Comparison of ENCODE assay signal across 8 mouse cellular contexts in genomic region chr19:20764214-20764613, GRCm38 (mm10). TPM values are rescaled to one million over a fixed set of nuclear protein-coding genes. Genes with fewer than 3 reads are reported as not detected.
DNase-seq lines count a peak whose midpoint lies in the region; ATAC-seq lines count a peak whose summit lies in the region.

No protein-coding gene starts in this region.

- peak; percentile 55 to 61 for DNase-seq in cerebellum, postnatal 14 days
- no peak for DNase-seq in cerebellum, adult 11-12 months
- peak; percentile 27 for DNase-seq in urinary bladder, postnatal 14 days (ENCODE audit: low spot score)
- no peak for DNase-seq in urinary bladder, postnatal 4 days (ENCODE audit: low spot score in 2 of 2)
- DNase-seq in left cerebral cortex, adult 18-20 months (ENCODE audit: low spot score in 2 of 2), result peak; percentile 11 to 47
- peak; percentile 69 for DNase-seq in retina, postnatal 1 day
- DNase-seq in thymus, postnatal 25 days, result no peak

- ATAC-seq in hematopoietic stem cell, adult 5-6 weeks (replicated peaks in 1 of 2; ENCODE audit: insufficient read depth in 1 of 2, low FRiP score in 2 of 2, low TSS enrichment in 1 of 2, low read depth in 1 of 2, poor library complexity in 2 of 2, severe bottlenecking in 2 of 2), result peak; percentile 65 to 66; a peak in 2 of 4 replicates

RNA-seq across cellular contexts. Expression of gene Aldh1a7, which starts 36.9 kb away (rescaled TPM):
- 0.44 and 8.0 TPM in 2 replicates for total RNA-seq in hematopoietic stem cell, adult 5-6 weeks (2017)
- 1 to 10 TPM in 1 of 2 experiments, under 1 TPM in 1; 0.63 to 1.2 TPM for total RNA-seq in left cerebral cortex, adult 18-20 months (2021)

Comparison
In these comparisons a context has a peak if more than half of its experiments do, and no peak if none do; other contexts are left out.
1. DNase-seq: peak in cerebellum, postnatal 14 days (2 of 2), urinary bladder, postnatal 14 days (single experiment), left cerebral cortex, adult 18-20 months (2 of 2) and retina, postnatal 1 day (single experiment); none in cerebellum, adult 11-12 months (single experiment), urinary bladder, postnatal 4 days (0 of 2) and thymus, postnatal 25 days (single experiment).